Mouse (Mus musculus) liver, postnatal 0 days (tissue): ENCODE measurements at regions not wholly inside any gene's neighbourhood (a gene's known extent, or its start where the extent isn't known, plus 50 kb on each side); places are given as distances from the start of the nearest gene placed in this dataset.

ENCODE experiments used
- ATAC-seq: fragments of 200-750 bp; cut with Nextera tagmentation; 2 replicates; pipeline ENCODE4 v1.8.0; 2017; ENCODE audit warnings: mild to moderate bottlenecking, moderate library complexity
- DNase-seq: peaks from one replicate; pipeline ENCODE4 v3.0.0-alpha.2; 2016
- H3K27ac ChIP-seq: fragments of 300-500 bp; sonication (generic); 2 replicates; pipeline ENCODE4 v1.5.1; 2014; ENCODE audit warnings: antibody characterized with exemption, moderate library complexity, mild to moderate bottlenecking, low read depth
- H3K27me3 ChIP-seq: fragments of 300-500 bp; sonication (generic); 2 replicates; pipeline ENCODE4 v1.6.1; 2014; ENCODE audit warnings: low read length, control low read depth, mixed read lengths; ENCODE audit not compliant: insufficient read depth
- H3K36me3 ChIP-seq: fragments of 300-500 bp; sonication (generic); replicated peaks from 2 replicates; pipeline ENCODE4 v1.6.1; 2014; ENCODE audit warnings: mild to moderate bottlenecking, control low read depth, low read length, moderate library complexity, mixed read lengths; ENCODE audit not compliant: insufficient read depth
- H3K4me1 ChIP-seq: fragments of 300-500 bp; sonication (generic); 2 replicates; pipeline ENCODE4 v1.6.1; 2014; ENCODE audit warnings: antibody characterized with exemption, mild to moderate bottlenecking, control low read depth; ENCODE audit not compliant: insufficient read depth
- H3K4me2 ChIP-seq: fragments of 300-500 bp; sonication (generic); 2 replicates; pipeline ENCODE4 v1.6.1; 2014; ENCODE audit warnings: low read depth, mild to moderate bottlenecking, low read length, moderate library complexity, mixed read lengths
- H3K4me3 ChIP-seq: fragments of 300-500 bp; sonication (generic); 2 replicates; pipeline ENCODE4 v1.5.1; 2014; ENCODE audit warnings: low read depth, low read length
- H3K9ac ChIP-seq: fragments of 300-500 bp; sonication (generic); replicated peaks from 2 replicates; pipeline ENCODE4 v1.6.1; 2014; ENCODE audit warnings: mild to moderate bottlenecking, moderate library complexity
- H3K9me3 ChIP-seq: fragments of 300-500 bp; sonication (generic); 2 replicates; pipeline ENCODE4 v1.6.1; 2016; ENCODE audit warnings: mild to moderate bottlenecking, control low read depth, low read length, mixed read lengths
- CTCF ChIP-seq: sonication (generic); IDR thresholded peaks from 2 replicates; pipeline ENCODE4 v1.5.1; 2016; ENCODE audit warnings: antibody characterized with exemption, low read depth
- EP300 ChIP-seq: IDR thresholded peaks from 2 replicates; pipeline ENCODE4 v1.6.1; 2016; ENCODE audit warnings: antibody characterized with exemption, low read depth, mild to moderate bottlenecking
- WGBS: fragments of 180-500 bp; shearing (Covaris S2); extraction: QIAGEN DNeasy Blood & Tissue Kit; methylation state at CpG from one replicate; pipeline ENCODE4 v1.1.7; 2014; ENCODE audit not compliant: insufficient replicate concordance; 5-methylcytosine and 5-hydroxymethylcytosine counted together

- TF ChIP-seq CTCF (no peak), EP300 (no peak)
- H3K4me2 ChIP-seq, result no peak overlapping the region
- no peaks in the 10 kb centered on the region for H3K36me3 ChIP-seq
- no peak overlapping the region for H3K4me3 ChIP-seq
- H3K4me1 ChIP-seq, result no peaks in the 10 kb centered on the region
- ATAC-seq (peak; percentile 58; the same call in 1 of the 2 replicates), DNase-seq (no peak)
- 59% methylated on average over 3 of the region's 3 CpGs for WGBS
- no peak overlapping the region for H3K27ac ChIP-seq
- no peak overlapping the region for H3K9ac ChIP-seq
- no peaks in the 10 kb centered on the region for H3K27me3 ChIP-seq
- no peaks in the 10 kb centered on the region for H3K9me3 ChIP-seq
These were observed 51.9 kb upstream of the Esrrg start for GRCm38 (mm10) chr1:187556718-187557117.
